Mouse (Mus musculus) forebrain, embryonic 14.5 days (tissue): ENCODE results near the gene Samd14. TPM values are rescaled to one million over a fixed set of nuclear protein-coding genes. Genes with fewer than 3 reads are reported as not detected.
A peak's percentile ranks its signal among the peaks of the same experiment; 100 is the strongest.

Experiments used
- ATAC-seq: fragments of 200-750 bp; cut with Nextera tagmentation; 2 replicates; pipeline ENCODE4 v1.8.0; 2017; ENCODE audit warnings: mild to moderate bottlenecking, moderate library complexity
- DNase-seq: peaks from one replicate; pipeline ENCODE4 v3.0.0-alpha.2; 2015; ENCODE audit warnings: low spot score
- H3K27ac ChIP-seq: fragments of 300-500 bp; sonication (generic); 2 replicates; pipeline ENCODE4 v1.5.1; 2014; ENCODE audit warnings: low read depth, mild to moderate bottlenecking, control low read depth, low read length, moderate library complexity
- H3K27me3 ChIP-seq: fragments of 300-500 bp; sonication (generic); replicated peaks from 2 replicates; pipeline ENCODE4 v1.6.1; 2014; ENCODE audit warnings: low read length, control low read depth, mixed read lengths; ENCODE audit not compliant: control insufficient read depth, insufficient read depth
- H3K36me3 ChIP-seq: fragments of 300-500 bp; sonication (generic); 2 replicates; pipeline ENCODE4 v1.6.1; 2014; ENCODE audit warnings: low read length, control low read depth; ENCODE audit not compliant: control insufficient read depth, insufficient read depth
- H3K4me1 ChIP-seq: fragments of 300-500 bp; sonication (generic); 2 replicates; pipeline ENCODE4 v1.6.1; 2014; ENCODE audit warnings: antibody characterized with exemption, low read length, control low read depth; ENCODE audit not compliant: control insufficient read depth, insufficient read depth
- H3K4me2 ChIP-seq: fragments of 300-500 bp; sonication (generic); 2 replicates; pipeline ENCODE4 v1.6.1; 2014; ENCODE audit warnings: mild to moderate bottlenecking, control low read depth, low read length
- H3K4me3 ChIP-seq: fragments of 300-500 bp; sonication (generic); 2 replicates; pipeline ENCODE4 v1.5.1; 2014; ENCODE audit warnings: low read depth, low read length, control low read depth
- H3K9ac ChIP-seq: fragments of 300-500 bp; sonication (generic); 2 replicates; pipeline ENCODE4 v1.6.1; 2014; ENCODE audit warnings: mild to moderate bottlenecking, low read length, control low read depth, moderate library complexity
- H3K9me3 ChIP-seq: fragments of 300-500 bp; sonication (generic); replicated peaks from 2 replicates; pipeline ENCODE4 v1.6.1; 2016; ENCODE audit warnings: low read length, control low read depth, mixed read lengths; ENCODE audit not compliant: control insufficient read depth
- WGBS: fragments of 180-500 bp; shearing (Covaris S2); extraction: QIAGEN DNeasy Blood & Tissue Kit; methylation state at CpG from one replicate; pipeline ENCODE4 v1.1.7; 2014; 5-methylcytosine and 5-hydroxymethylcytosine counted together
- polyA plus RNA-seq: library from polyadenylated mRNA; unstranded; fragments of >200 nt; fragmentation: Nextera tagmentation; extraction: Ambion mirVana; gene quantifications from 2 replicates; pipeline ENCODE4 v1.2.1, GENCODE M21; 2014

The Samd14 gene
- polyA plus RNA-seq, 1 experiment from 2014 or later: 81.7 TPM

- ATAC-seq: no peak
- H3K27me3 ChIP-seq: no peaks in the 10 kb centered on the region
- no peak overlapping the region for H3K27ac ChIP-seq
- H3K9me3 ChIP-seq: no peaks in the 10 kb centered on the region
- no peak overlapping the region for H3K4me3 ChIP-seq
- H3K9ac ChIP-seq: no peak overlapping the region
- no peaks in the 10 kb centered on the region for H3K4me1 ChIP-seq
- peaks cover 82% of the 10 kb centered on the region for H3K36me3 ChIP-seq
- no peak overlapping the region for H3K4me2 ChIP-seq
- 83% methylated on average over 10 of the region's 10 CpGs for WGBS
- no peak for DNase-seq
These were observed 12.7 kb downstream of the Samd14 start for GRCm38 (mm10) chr11:95022237-95022992.

GRCm38 (mm10) chr11:95023481-95023880, 13.8 kb downstream of the Samd14 start:
- 96% methylated on average over 9 of the region's 9 CpGs for WGBS
- no peak overlapping the region for H3K27ac ChIP-seq
- H3K36me3 ChIP-seq: peaks cover 77% of the 10 kb centered on the region
- H3K27me3 ChIP-seq: no peaks in the 10 kb centered on the region
- no peak overlapping the region for H3K9ac ChIP-seq
- H3K9me3 ChIP-seq: no peaks in the 10 kb centered on the region
- H3K4me1 ChIP-seq: peaks cover 5% of the 10 kb centered on the region; the same call in 1 of the 2 replicates
- H3K4me3 ChIP-seq: no peak overlapping the region
- H3K4me2 ChIP-seq: no peak overlapping the region
- DNase-seq: no peak
- no peak for ATAC-seq

GRCm38 (mm10) chr11:95024439-95025184, 14.9 kb downstream of the Samd14 start:
- WGBS: 45% methylated on average over 29 of the region's 29 CpGs
- peaks cover 6% of the 10 kb centered on the region; the same call in 1 of the 2 replicates for H3K4me1 ChIP-seq
- no peak overlapping the region for H3K4me3 ChIP-seq
- no peaks in the 10 kb centered on the region for H3K9me3 ChIP-seq
- peak; percentile 36; the same call in 1 of the 2 replicates for ATAC-seq
- DNase-seq: peak; percentile 77
- H3K27me3 ChIP-seq: no peaks in the 10 kb centered on the region
- peak overlapping the region; percentile 74; the same call in 1 of the 2 replicates for H3K27ac ChIP-seq
- no peak overlapping the region for H3K4me2 ChIP-seq
- peaks cover 66% of the 10 kb centered on the region for H3K36me3 ChIP-seq
- H3K9ac ChIP-seq: no peak overlapping the region

GRCm38 (mm10) chr11:95025227-95026012, 15.7 kb downstream of the Samd14 start:
- Histone ChIP-seq H3K9me3 (no peaks in the 10 kb centered on the region), H3K27me3 (no peaks in the 10 kb centered on the region), H3K4me3 (no peak overlapping the region), H3K36me3 (peaks cover 58% of the 10 kb centered on the region), H3K27ac (peak overlapping the region; percentile 74; the same call in 1 of the 2 replicates), H3K4me1 (peaks cover 6% of the 10 kb centered on the region; the same call in 1 of the 2 replicates), H3K4me2 (no peak overlapping the region), H3K9ac (no peak overlapping the region)
- no peak for DNase-seq
- no peak for ATAC-seq
- 92% methylated on average over 11 of the region's 11 CpGs for WGBS

- Histone ChIP-seq H3K4me3 (no peak overlapping the region), H3K9ac (no peak overlapping the region), H3K4me1 (peaks cover 6% of the 10 kb centered on the region; the same call in 1 of the 2 replicates), H3K27ac (no peak overlapping the region), H3K4me2 (no peak overlapping the region), H3K36me3 (peaks cover 51% of the 10 kb centered on the region), H3K9me3 (no peaks in the 10 kb centered on the region), H3K27me3 (no peaks in the 10 kb centered on the region)
- no peak for DNase-seq
- WGBS: 79% methylated on average over 6 of the region's 6 CpGs
- no peak for ATAC-seq
These were observed 16.4 kb downstream of the Samd14 start for GRCm38 (mm10) chr11:95026090-95026542.

GRCm38 (mm10) chr11:95026849-95027248, 17.2 kb downstream of the Samd14 start:
- 90% methylated on average over 6 of the region's 6 CpGs for WGBS

GRCm38 (mm10) chr11:95027850-95028470, 18.3 kb downstream of the Samd14 start:
- ATAC-seq (peak; percentile 18; the same call in 1 of the 2 replicates), DNase-seq (peak; percentile 31)
- H3K27me3 ChIP-seq: no peaks in the 10 kb centered on the region
- WGBS: 36% methylated on average over 13 of the region's 13 CpGs
- H3K4me1 ChIP-seq: peaks cover 6% of the 10 kb centered on the region; the same call in 1 of the 2 replicates
- peak overlapping the region; percentile 29; the same call in 1 of the 2 replicates for H3K27ac ChIP-seq
- H3K4me2 ChIP-seq: no peak overlapping the region
- peak overlapping the region; percentile 2; the same call in 1 of the 2 replicates for H3K9ac ChIP-seq
- H3K4me3 ChIP-seq: no peak overlapping the region
- no peaks in the 10 kb centered on the region for H3K9me3 ChIP-seq
- H3K36me3 ChIP-seq: peaks cover 32% of the 10 kb centered on the region

More at GRCm38 (mm10) chr11:95026849-95027248, 17.2 kb downstream of the Samd14 start:
- Histone ChIP-seq H3K4me2 (no peak overlapping the region), H3K4me1 (peaks cover 6% of the 10 kb centered on the region; the same call in 1 of the 2 replicates), H3K27me3 (no peaks in the 10 kb centered on the region), H3K9ac (no peak overlapping the region), H3K9me3 (no peaks in the 10 kb centered on the region), H3K36me3 (peaks cover 44% of the 10 kb centered on the region), H3K27ac (no peak overlapping the region), H3K4me3 (no peak overlapping the region)
- no peak for DNase-seq
- no peak for ATAC-seq

- H3K9me3 ChIP-seq: no peaks in the 10 kb centered on the region
- DNase-seq: no peak
- no peak overlapping the region for H3K4me3 ChIP-seq
- no peak overlapping the region for H3K4me2 ChIP-seq
- no peaks in the 10 kb centered on the region for H3K27me3 ChIP-seq
- H3K36me3 ChIP-seq: no peaks in the 10 kb centered on the region
- no peak overlapping the region for H3K9ac ChIP-seq
- WGBS: 23% methylated on average over 6 of the region's 6 CpGs
- peaks cover 6% of the 10 kb centered on the region; the same call in 1 of the 2 replicates for H3K4me1 ChIP-seq
- ATAC-seq: no peak
- no peak overlapping the region for H3K27ac ChIP-seq
These were observed 23.3 kb downstream of the Samd14 start for GRCm38 (mm10) chr11:95032945-95033344.
